Mouse (Mus musculus) lung, postnatal 0 days (tissue): ENCODE results near the gene Tmbim6. TPM values are rescaled to one million over a fixed set of nuclear protein-coding genes. Genes with fewer than 3 reads are reported as not detected.
A peak's percentile ranks its signal among the peaks of the same experiment; 100 is the strongest.

Source experiments
- ATAC-seq: fragments of 200-750 bp; cut with Nextera tagmentation; 2 replicates; pipeline ENCODE4 v1.8.0; 2017; ENCODE audit warnings: moderate library complexity
- DNase-seq: peaks from one replicate; pipeline ENCODE4 v3.0.0-alpha.2; 2016; ENCODE audit warnings: low spot score
- H3K27ac ChIP-seq: fragments of 300-500 bp; sonication (generic); 2 replicates; pipeline ENCODE4 v1.5.1; 2014; ENCODE audit warnings: antibody characterized with exemption, mild to moderate bottlenecking, low read length, mixed read lengths
- H3K27me3 ChIP-seq: fragments of 300-500 bp; sonication (generic); replicated peaks from 2 replicates; pipeline ENCODE4 v1.6.1; 2014; ENCODE audit warnings: low read length, mixed read lengths; ENCODE audit not compliant: insufficient read depth
- H3K36me3 ChIP-seq: fragments of 300-500 bp; sonication (generic); 2 replicates; pipeline ENCODE4 v1.6.1; 2014; ENCODE audit warnings: low read length, mixed read lengths; ENCODE audit not compliant: insufficient read depth
- H3K4me1 ChIP-seq: fragments of 300-500 bp; sonication (generic); 2 replicates; pipeline ENCODE4 v1.6.1; 2014; ENCODE audit warnings: antibody characterized with exemption, low read depth, low read length, mixed read lengths; ENCODE audit not compliant: insufficient read depth
- H3K4me2 ChIP-seq: fragments of 300-500 bp; sonication (generic); replicated peaks from 2 replicates; pipeline ENCODE4 v1.6.1; 2014; ENCODE audit warnings: low read depth, mild to moderate bottlenecking, low read length, moderate library complexity, mixed read lengths
- H3K4me3 ChIP-seq: fragments of 300-500 bp; sonication (generic); 2 replicates; pipeline ENCODE4 v1.5.1; 2014; ENCODE audit warnings: low read depth, low read length
- H3K9ac ChIP-seq: fragments of 300-500 bp; sonication (generic); replicated peaks from 2 replicates; pipeline ENCODE4 v1.6.1; 2014; ENCODE audit warnings: low read depth, mild to moderate bottlenecking
- H3K9me3 ChIP-seq: fragments of 300-500 bp; sonication (generic); 2 replicates; pipeline ENCODE4 v1.6.1; 2016; ENCODE audit warnings: low read length, mixed read lengths
- CTCF ChIP-seq: IDR thresholded peaks from 2 replicates; pipeline ENCODE4 v1.5.1; 2016; ENCODE audit warnings: antibody characterized with exemption, mild to moderate bottlenecking
- EP300 ChIP-seq: IDR thresholded peaks from 2 replicates; pipeline ENCODE4 v1.6.1; 2016; ENCODE audit warnings: antibody characterized with exemption, mild to moderate bottlenecking, control low read depth
- WGBS: fragments of 180-500 bp; shearing (Covaris S2); extraction: QIAGEN DNeasy Blood & Tissue Kit; methylation state at CpG from one replicate; pipeline ENCODE4 v1.1.7; 2014; 5-methylcytosine and 5-hydroxymethylcytosine counted together
- polyA plus RNA-seq: library from polyadenylated mRNA; unstranded; fragments of >200 nt; fragmentation: Nextera tagmentation; extraction: Ambion mirVana; gene quantifications from 2 replicates; pipeline ENCODE4 v1.2.1, GENCODE M21; 2015

The Tmbim6 gene
- polyA plus RNA-seq, 1 experiment from 2014 or later = 693 TPM

DNA sequence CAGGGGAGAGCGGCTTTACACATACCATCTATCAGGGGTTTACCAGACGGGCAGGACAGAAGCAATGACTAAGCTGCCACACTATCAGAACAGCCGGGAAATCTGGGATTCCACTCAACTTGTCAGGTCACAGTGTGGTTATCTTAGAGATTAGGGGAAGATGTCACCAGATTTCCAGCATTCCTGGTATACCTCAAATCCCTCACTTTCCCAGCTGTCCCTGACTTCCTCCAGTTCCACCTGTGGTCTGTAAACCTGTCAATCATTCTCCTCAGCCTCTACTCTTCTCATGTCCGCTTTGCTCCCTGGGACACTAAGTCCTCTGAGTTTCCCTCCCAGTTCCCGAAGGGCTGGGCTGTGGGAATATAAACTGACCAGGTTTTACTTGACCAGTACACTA is 40.4 kb upstream of the Tmbim6 start:
- no peak overlapping the region for H3K4me3 ChIP-seq
- no peak for ATAC-seq
- DNase-seq = no peak
- H3K27me3 ChIP-seq = no peaks in the 10 kb centered on the region
- no peaks in the 10 kb centered on the region for H3K9me3 ChIP-seq
- WGBS = 68% methylated on average over 5 of the region's 5 CpGs
- H3K9ac ChIP-seq = no peak overlapping the region
- peaks cover 3% of the 10 kb centered on the region; the same call in 1 of the 2 replicates for H3K4me1 ChIP-seq
- no peak overlapping the region for H3K4me2 ChIP-seq
- no peak for TF ChIP-seq CTCF
- TF ChIP-seq EP300 = no peak
- H3K27ac ChIP-seq = no peak overlapping the region
- H3K36me3 ChIP-seq = no peaks in the 10 kb centered on the region

DNA sequence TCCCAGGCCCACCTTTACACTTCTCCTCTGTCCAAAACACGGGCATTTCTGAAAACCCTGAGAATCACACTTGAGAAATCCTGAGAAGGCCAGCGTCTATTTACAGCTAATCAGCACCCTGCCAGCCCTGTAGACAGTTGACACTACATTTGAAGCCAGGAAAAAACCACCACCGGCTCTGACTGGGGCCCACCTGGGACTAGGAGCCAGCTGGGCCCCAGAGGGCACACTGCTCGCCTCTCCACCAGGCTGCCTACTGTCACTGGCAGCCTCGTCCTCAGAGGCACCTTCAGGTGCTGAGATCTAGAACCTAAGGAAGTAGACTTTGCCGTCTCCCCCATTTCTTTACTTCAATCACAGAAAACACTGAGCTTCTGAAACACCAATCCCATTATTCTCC is 37.0 kb upstream of the Tmbim6 start:
- H3K27ac ChIP-seq = no peak overlapping the region
- H3K36me3 ChIP-seq = no peaks in the 10 kb centered on the region
- ATAC-seq (no peak), DNase-seq (no peak)
- no peaks in the 10 kb centered on the region; the same call in 1 of the 2 replicates for H3K4me1 ChIP-seq
- H3K27me3 ChIP-seq = no peaks in the 10 kb centered on the region
- no peak overlapping the region for H3K4me2 ChIP-seq
- 63% methylated on average over 6 of the region's 6 CpGs for WGBS
- no peaks in the 10 kb centered on the region for H3K9me3 ChIP-seq
- H3K4me3 ChIP-seq = no peak overlapping the region
- no peak for TF ChIP-seq EP300
- TF ChIP-seq CTCF = no peak
- no peak overlapping the region for H3K9ac ChIP-seq

DNA sequence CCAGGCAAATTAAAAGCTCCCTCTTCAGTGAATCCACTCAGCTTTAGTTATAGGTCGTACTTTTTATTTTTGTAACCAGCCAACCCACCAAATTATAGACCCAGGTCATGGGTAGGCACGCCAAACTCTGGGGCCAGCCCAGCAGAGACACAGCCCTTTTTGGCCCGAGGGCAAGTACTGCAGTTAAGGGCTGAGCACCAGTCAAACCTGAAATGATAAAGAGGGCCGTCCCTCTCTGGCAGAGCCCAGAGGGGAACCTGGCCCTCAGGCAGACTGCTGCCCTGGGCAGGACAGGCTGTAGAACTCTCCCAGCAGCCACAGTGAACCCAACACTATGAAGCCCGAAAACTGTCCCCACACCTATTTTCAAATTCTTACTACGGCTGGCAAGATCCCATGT is 36.2 kb upstream of the Tmbim6 start:
- no peak for DNase-seq
- 58% methylated on average over 6 of the region's 6 CpGs for whole genome bisulfite sequencing
- Histone ChIP-seq H3K27me3 (no peaks in the 10 kb centered on the region), H3K4me2 (no peak overlapping the region), H3K9me3 (no peaks in the 10 kb centered on the region), H3K36me3 (no peaks in the 10 kb centered on the region), H3K27ac (no peak overlapping the region), H3K4me3 (no peak overlapping the region), H3K4me1 (no peaks in the 10 kb centered on the region; the same call in 1 of the 2 replicates), H3K9ac (no peak overlapping the region)
- TF ChIP-seq EP300 (no peak), CTCF (no peak)
- ATAC-seq = no peak

DNA sequence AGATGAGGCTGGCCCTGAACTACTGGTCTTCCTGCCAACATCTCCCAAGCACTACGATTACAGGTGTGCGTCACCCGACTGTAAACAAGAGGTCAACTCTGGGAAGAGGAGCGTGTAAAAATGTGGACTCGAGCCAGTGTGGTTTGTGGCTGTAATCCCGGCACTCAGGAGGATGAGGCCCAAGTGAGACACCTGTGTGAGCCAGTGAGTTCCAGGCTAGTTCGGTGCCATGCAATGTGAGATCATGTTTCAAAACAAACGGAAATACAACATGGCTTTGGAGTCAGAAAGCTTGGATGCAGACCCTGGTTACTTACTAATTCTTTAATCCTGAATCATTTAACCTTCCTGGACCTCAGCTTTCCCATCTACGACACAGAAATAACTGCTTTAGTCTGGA is 33.7 kb upstream of the Tmbim6 start:
- TF ChIP-seq EP300 (no peak), CTCF (no peak)
- Histone ChIP-seq H3K4me3 (no peak overlapping the region), H3K9me3 (no peaks in the 10 kb centered on the region), H3K27me3 (no peaks in the 10 kb centered on the region), H3K36me3 (no peaks in the 10 kb centered on the region), H3K9ac (no peak overlapping the region), H3K4me1 (no peaks in the 10 kb centered on the region), H3K4me2 (no peak overlapping the region), H3K27ac (no peak overlapping the region)
- ATAC-seq (no peak), DNase-seq (no peak)
- 79% methylated on average over 9 of the region's 9 CpGs for WGBS

DNA sequence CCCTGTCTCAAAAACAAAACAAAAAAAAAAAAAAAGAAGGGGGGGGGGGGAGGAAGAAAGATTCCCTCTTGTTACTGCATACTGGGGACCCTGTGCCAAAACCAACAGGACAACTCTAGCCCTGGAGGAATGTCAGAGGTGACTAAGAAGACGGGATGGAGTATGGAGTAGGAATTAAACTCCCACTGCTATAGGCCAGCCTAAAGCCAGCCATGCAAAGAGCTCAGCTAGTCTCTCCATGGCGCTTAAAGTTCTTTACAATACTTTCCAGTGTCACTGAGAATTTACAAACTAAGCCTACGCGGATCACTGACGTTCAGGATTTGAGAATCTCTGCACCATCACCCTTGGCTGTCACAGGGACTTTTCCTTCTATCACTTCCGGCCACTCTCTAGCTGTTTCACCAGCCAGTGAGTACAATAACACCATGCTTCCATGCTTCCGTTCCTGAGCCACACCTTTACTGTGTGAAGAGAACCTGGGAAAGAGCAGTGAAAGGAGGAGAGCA is 28.6 kb upstream of the Tmbim6 start:
- 46% methylated on average over 7 of the region's 7 CpGs for WGBS
- peak; percentile 39 for DNase-seq

DNA sequence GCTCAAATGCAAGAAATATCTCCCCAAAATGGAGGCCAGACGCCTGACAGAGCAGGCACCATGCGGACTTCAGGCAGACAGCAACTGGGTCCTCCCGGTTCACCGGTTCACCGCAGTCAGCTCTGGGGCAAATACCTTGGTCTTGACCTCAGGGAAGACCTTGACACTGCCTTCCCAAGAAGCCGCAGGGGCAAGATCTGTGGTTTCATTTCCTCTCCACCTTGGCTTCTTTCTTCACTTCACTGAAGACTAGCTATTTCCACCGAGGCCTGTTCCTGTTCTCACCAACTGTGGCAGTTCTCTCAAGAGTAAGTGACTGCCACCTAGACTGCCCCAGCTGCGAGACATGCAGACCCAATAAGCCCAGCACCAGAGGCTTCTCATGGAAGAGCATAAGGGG is 27.8 kb upstream of the Tmbim6 start:
- TF ChIP-seq CTCF (no peak), EP300 (no peak)
- DNase-seq (peak; percentile 16), ATAC-seq (no peak)
- H3K4me3 ChIP-seq = no peak overlapping the region
- H3K9me3 ChIP-seq = no peaks in the 10 kb centered on the region
- H3K27ac ChIP-seq = peak overlapping the region; percentile 40; the same call in 1 of the 2 replicates
- no peak overlapping the region for H3K9ac ChIP-seq
- WGBS = 66% methylated on average over 8 of the region's 8 CpGs
- H3K4me2 ChIP-seq = no peak overlapping the region
- H3K36me3 ChIP-seq = no peaks in the 10 kb centered on the region
- H3K27me3 ChIP-seq = no peaks in the 10 kb centered on the region
- peaks cover 7% of the 10 kb centered on the region; the same call in 1 of the 2 replicates for H3K4me1 ChIP-seq

More for the DNA sequence above, 28.6 kb upstream of the Tmbim6 start:
- Histone ChIP-seq H3K4me2 (no peak overlapping the region), H3K4me1 (peaks cover 7% of the 10 kb centered on the region; the same call in 1 of the 2 replicates), H3K27ac (peak overlapping the region; percentile 40; the same call in 1 of the 2 replicates), H3K36me3 (no peaks in the 10 kb centered on the region), H3K4me3 (no peak overlapping the region), H3K9me3 (no peaks in the 10 kb centered on the region), H3K27me3 (no peaks in the 10 kb centered on the region), H3K9ac (no peak overlapping the region)
- ATAC-seq = no peak
- no peak for TF ChIP-seq CTCF
- TF ChIP-seq EP300 = no peak
